Mouse (Mus musculus): ENCODE measurements around the gene Tmem211. TPM values are rescaled to one million over a fixed set of nuclear protein-coding genes. Genes with fewer than 3 reads are reported as not detected.

Tmem211 gene
- polyA plus RNA-seq (2012; ENCODE audit: low replicate concordance): not detected in 2 replicates

DNA sequence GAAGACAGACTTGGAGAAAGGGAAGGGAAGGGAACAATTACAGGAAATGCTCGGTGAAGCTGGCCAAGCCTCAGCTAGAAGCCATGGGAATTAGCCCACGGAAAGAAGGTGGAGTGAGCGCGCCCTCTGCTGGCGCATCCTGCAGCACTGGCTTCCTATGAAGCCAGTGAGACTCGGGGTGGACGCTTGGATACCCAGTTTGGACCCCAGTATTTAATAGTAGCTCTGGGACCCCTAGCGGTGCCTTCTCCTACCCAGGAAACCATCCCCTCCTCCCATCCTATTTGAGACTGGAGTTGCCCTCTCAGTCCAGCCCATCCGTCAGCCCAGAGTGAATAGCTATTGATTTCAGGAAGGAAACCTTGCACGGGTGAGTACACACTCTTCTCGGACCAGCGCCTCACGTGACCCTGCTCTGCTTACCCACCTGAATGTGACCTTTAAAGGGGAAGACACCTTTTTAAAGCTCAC lies at the start of gene Tmem211:
Gene Tmem211, plus strand, starts transcription at position 278 of the 471 bp plus-strand sequence.

GRCm38 (mm10) chr5:113221147-113221865 lies 5.4 kb upstream of the Tmem211 start, which contains the start of gene 2900026A02Rik:
TSS of gene 2900026A02Rik (minus strand) at chr5:113221236.

Other genes starting within 250 kb of the Tmem211 start
- gene Grk3, start 211.1 kb upstream of the Tmem211 start, polyA plus RNA-seq (2012; ENCODE audit: low replicate concordance): 0.76 and 0.87 TPM in 2 replicates
- not detected in 2 replicates for gene Crybb2, start 156.8 kb upstream of the Tmem211 start, polyA plus RNA-seq (2012; ENCODE audit: low replicate concordance)
- 3.0 and 8.5 TPM in 2 replicates for gene Crybb3, start 145.3 kb upstream of the Tmem211 start, polyA plus RNA-seq (2012; ENCODE audit: low replicate concordance)
- 3.7 and 5.1 TPM in 2 replicates for gene 2900026A02Rik, start 5.7 kb upstream of the Tmem211 start, polyA plus RNA-seq (2012; ENCODE audit: low replicate concordance)
- not detected in 2 replicates for gene Sgsm1, start 83.9 kb downstream of the Tmem211 start, polyA plus RNA-seq (2012; ENCODE audit: low replicate concordance)
- not detected in 2 replicates for gene Aym1, start 130.4 kb downstream of the Tmem211 start, polyA plus RNA-seq (2012; ENCODE audit: low replicate concordance)

All from leukemia stem cell, adult 10-12 weeks (primary cell).